1 mouse cellular context compared by ENCODE assay signal in genomic region chr16:22641588-22641987, GRCm38 (mm10).
TF ChIP-seq lines count a peak whose summit lies in the region.

No protein-coding gene starts in this region.

TF ChIP-seq in CH12.LX, 34 proteins besides CTCF, POLR2A, EP300 and RAD21 (continued from another document):
- TF ChIP-seq JUN (IDR thresholded peaks at IDR 0.05; ENCODE audit: insufficient read depth, low read depth, low read length) = peak; percentile 83
- TF ChIP-seq ZC3H11A (IDR thresholded peaks at IDR 0.05; ENCODE audit: low read depth, low read length) = no peak
- no peak for TF ChIP-seq GABPA (IDR thresholded peaks at IDR 0.05; ENCODE audit: insufficient replicate concordance, low read depth, low read length)
- peak; percentile 70; the same call in 1 of the 2 replicates for TF ChIP-seq TBP (conservative IDR thresholded peaks at IDR 0.05; ENCODE audit: low read depth, low read length)
- 0 out of 2 replicates have a peak, but pooled peaks have one; percentile 7 for TF ChIP-seq NRF1 (IDR thresholded peaks at IDR 0.05; ENCODE audit: low read depth, low read length)
- TF ChIP-seq POLR2AphosphoS2 (IDR thresholded peaks at IDR 0.05; ENCODE audit: low read depth, low read length) = no peak
- peak; percentile 40; the same call in 1 of the 2 replicates for TF ChIP-seq HCFC1 (IDR thresholded peaks at IDR 0.05; ENCODE audit: low read depth, low read length)
- no peak for TF ChIP-seq KAT2A (IDR thresholded peaks at IDR 0.05; ENCODE audit: insufficient replicate concordance, low read length)
- peak; percentile 71; the same call in 1 of the 2 replicates for TF ChIP-seq ELF1 (IDR thresholded peaks at IDR 0.05; ENCODE audit: low read depth, low read length)
- TF ChIP-seq ZNF384 (IDR thresholded peaks at IDR 0.05; ENCODE audit: low read depth, low read length) = no peak
- no peak for TF ChIP-seq RCOR1 (conservative IDR thresholded peaks at IDR 0.05; ENCODE audit: low read depth, low read length)
- TF ChIP-seq ZKSCAN1 (IDR thresholded peaks at IDR 0.05; ENCODE audit: borderline replicate concordance, low read depth, low read length) = no peak
TF ChIP-seq in CH12.LX: peak in this region for 22.
